Mouse (Mus musculus) cortical plate, adult 2 months (tissue): ENCODE data around the gene Nat14.

Experiments used
- CTCF ChIP-seq: fragments of 200-500 bp; IDR thresholded peaks from 2 replicates; pipeline ENCODE4 v1.5.1; 2011; ENCODE audit warnings: mild to moderate bottlenecking, control low read depth, low read length; ENCODE audit not compliant: insufficient read depth; ENCODE audit errors: extremely low read depth
- POLR2A ChIP-seq: fragments of 200-500 bp; IDR thresholded peaks from 2 replicates; pipeline ENCODE4 v1.6.1; 2011; ENCODE audit warnings: mild to moderate bottlenecking, low read length, control low read depth; ENCODE audit not compliant: insufficient read depth; ENCODE audit errors: extremely low read depth

DNA sequence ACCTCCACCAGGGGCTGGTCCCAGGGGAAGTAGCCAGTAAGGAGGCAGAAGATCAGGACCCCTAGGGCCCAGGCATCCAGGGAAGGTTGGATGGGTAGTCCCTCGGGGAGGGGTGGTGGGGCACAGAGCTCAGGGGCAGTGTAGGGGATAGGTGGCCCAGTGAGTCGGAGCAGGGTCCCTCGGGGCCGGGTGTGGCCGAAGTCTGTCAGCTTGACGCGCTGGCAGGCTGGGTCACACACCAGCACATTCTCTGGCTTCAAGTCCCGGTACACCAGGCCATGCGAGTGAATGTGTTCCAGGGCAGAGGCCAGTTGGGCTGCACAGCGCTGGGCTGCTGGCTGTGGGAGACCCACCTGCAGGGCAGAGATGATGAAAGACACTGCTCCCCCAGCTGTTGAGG lies 35.5 kb downstream of the Nat14 start:
- TF ChIP-seq POLR2A, result no peak
- TF ChIP-seq CTCF, result no peak
